Mouse (Mus musculus): Measurements from ENCODE around the gene 4933402E13Rik.

Gene 4933402E13Rik

GRCm38 (mm10) chrX:62283199-62283598 lies at the start of gene 4933402E13Rik:
4933402E13Rik (plus strand) TSS chrX:62283499.
- no peak for DNase-seq
